Mouse (Mus musculus) stomach, postnatal 0 days (tissue): ENCODE results near the gene Tm2d1.

ENCODE experiments used
- CTCF ChIP-seq: IDR thresholded peaks from 2 replicates; pipeline ENCODE4 v1.5.1; 2016; ENCODE audit warnings: antibody characterized with exemption, low read depth, mild to moderate bottlenecking, moderate library complexity
- EP300 ChIP-seq: optimal IDR thresholded peaks from 2 replicates; pipeline ENCODE3; 2016; ENCODE audit warnings: antibody characterized with exemption

DNA sequence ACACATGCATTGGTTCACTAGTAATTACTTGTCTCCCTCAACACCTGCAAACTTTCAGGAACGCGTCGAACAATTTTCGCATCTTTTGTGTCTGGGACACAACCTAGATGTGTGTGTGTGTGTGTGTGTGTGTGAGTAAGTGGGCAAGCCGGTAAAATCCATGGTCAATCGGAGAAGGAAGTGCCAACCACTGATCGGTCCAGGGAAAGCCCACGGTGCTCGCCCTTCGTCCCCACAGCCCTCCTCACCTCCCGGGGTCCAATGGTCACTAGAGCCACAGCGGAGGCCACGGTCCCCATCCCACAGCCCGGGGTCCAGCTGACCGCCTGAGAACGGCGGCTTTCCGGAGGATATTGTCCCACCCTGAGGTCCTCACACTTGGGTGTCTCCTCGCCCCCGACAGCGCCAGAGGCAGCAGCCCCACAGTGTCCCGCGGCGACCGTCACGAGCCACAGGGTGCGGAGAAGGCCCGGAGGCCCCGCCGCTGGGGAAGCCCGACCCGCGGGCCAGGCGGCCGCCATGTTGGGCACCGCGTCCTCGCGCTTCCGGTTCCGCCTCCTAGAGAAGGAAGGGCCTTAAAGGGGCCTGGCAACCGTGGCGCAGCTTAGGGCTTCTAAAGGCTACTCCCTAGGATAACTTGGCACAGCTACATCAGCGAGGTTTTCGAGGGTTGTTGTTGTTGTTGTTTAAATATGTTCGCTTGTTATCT lies at the start of gene Tm2d1:
- TF ChIP-seq CTCF: 0 out of 2 replicates have a peak, but pooled peaks have one; percentile 13
- TF ChIP-seq EP300: no peak
